Mouse (Mus musculus): Measurements from ENCODE around the gene Fgd3. TPM values are rescaled to one million over a fixed set of nuclear protein-coding genes. Genes with fewer than 3 reads are reported as not detected.

Gene Fgd3
- polyA plus RNA-seq, 1 experiment = 0.02 TPM

- Histone ChIP-seq H3K27me3 (ENCODE audit: control insufficient read depth) (no peaks in the 10 kb centered on the region), H3K36me3 (ENCODE audit: control insufficient read depth) (no peaks in the 10 kb centered on the region)
Observed at GRCm38 (mm10) chr13:49234711-49235110, 85.4 kb downstream of the Fgd3 start.

GRCm38 (mm10) chr13:49233792-49234572, 86.1 kb downstream of the Fgd3 start:
- no peaks in the 10 kb centered on the region for H3K9me3 ChIP-seq (ENCODE audit: control insufficient read depth, low read length)
- no peak overlapping the region for H3K4me3 ChIP-seq (replicated peaks)
- H3K36me3 ChIP-seq (ENCODE audit: control insufficient read depth) = no peaks in the 10 kb centered on the region
- no peaks in the 10 kb centered on the region for H3K27me3 ChIP-seq (ENCODE audit: control insufficient read depth)
- H3K4me1 ChIP-seq (ENCODE audit: control insufficient read depth) = no peaks in the 10 kb centered on the region
- TF ChIP-seq GATA1 (IDR thresholded peaks at IDR 0.05; ENCODE audit: low read length) = no peak
- TF ChIP-seq TAL1 (IDR thresholded peaks at IDR 0.05; ENCODE audit: low read length) = no peak

More at GRCm38 (mm10) chr13:49234711-49235110, 85.4 kb downstream of the Fgd3 start:
- H3K9me3 ChIP-seq (ENCODE audit: control insufficient read depth, low read length) = no peaks in the 10 kb centered on the region
- H3K4me1 ChIP-seq (ENCODE audit: control insufficient read depth) = no peaks in the 10 kb centered on the region
- no peak overlapping the region for H3K4me3 ChIP-seq (replicated peaks)
- no peak for TF ChIP-seq GATA1 (IDR thresholded peaks at IDR 0.05; ENCODE audit: low read length)
- no peak for TF ChIP-seq TAL1 (IDR thresholded peaks at IDR 0.05; ENCODE audit: low read length)

- H3K4me1 ChIP-seq (ENCODE audit: control insufficient read depth) = no peaks in the 10 kb centered on the region
- H3K9me3 ChIP-seq (ENCODE audit: control insufficient read depth, low read length) = no peaks in the 10 kb centered on the region
- TF ChIP-seq GATA1 (IDR thresholded peaks at IDR 0.05; ENCODE audit: low read length) (no peak), TAL1 (IDR thresholded peaks at IDR 0.05; ENCODE audit: low read length) (no peak)
- H3K27me3 ChIP-seq (ENCODE audit: control insufficient read depth) = peaks cover 4% of the 10 kb centered on the region; the same call in 1 of the 2 replicates
- no peak overlapping the region for H3K4me3 ChIP-seq (replicated peaks)
- no peaks in the 10 kb centered on the region for H3K36me3 ChIP-seq (ENCODE audit: control insufficient read depth)
Observed at GRCm38 (mm10) chr13:49225633-49226032, 94.5 kb downstream of the Fgd3 start.

GRCm38 (mm10) chr13:49225159-49225558, 95.0 kb downstream of the Fgd3 start:
- no peak overlapping the region for H3K4me3 ChIP-seq (replicated peaks)
- TF ChIP-seq GATA1 (IDR thresholded peaks at IDR 0.05; ENCODE audit: low read length) (no peak), TAL1 (IDR thresholded peaks at IDR 0.05; ENCODE audit: low read length) (no peak)
- no peaks in the 10 kb centered on the region for H3K36me3 ChIP-seq (ENCODE audit: control insufficient read depth)
- H3K4me1 ChIP-seq (ENCODE audit: control insufficient read depth) = no peaks in the 10 kb centered on the region
- H3K27me3 ChIP-seq (ENCODE audit: control insufficient read depth) = peaks cover 4% of the 10 kb centered on the region; the same call in 1 of the 2 replicates
- no peaks in the 10 kb centered on the region for H3K9me3 ChIP-seq (ENCODE audit: control insufficient read depth, low read length)

GRCm38 (mm10) chr13:49224729-49225128, 95.4 kb downstream of the Fgd3 start:
- TF ChIP-seq GATA1 (IDR thresholded peaks at IDR 0.05; ENCODE audit: low read length) (no peak), TAL1 (IDR thresholded peaks at IDR 0.05; ENCODE audit: low read length) (no peak)
- H3K4me1 ChIP-seq (ENCODE audit: control insufficient read depth) = no peaks in the 10 kb centered on the region
- H3K4me3 ChIP-seq (replicated peaks) = no peak overlapping the region
- H3K9me3 ChIP-seq (ENCODE audit: control insufficient read depth, low read length) = no peaks in the 10 kb centered on the region
- no peaks in the 10 kb centered on the region for H3K36me3 ChIP-seq (ENCODE audit: control insufficient read depth)
- peaks cover 4% of the 10 kb centered on the region; the same call in 1 of the 2 replicates for H3K27me3 ChIP-seq (ENCODE audit: control insufficient read depth)

- H3K4me3 ChIP-seq (replicated peaks) = no peak overlapping the region
- TF ChIP-seq GATA1 (IDR thresholded peaks at IDR 0.05; ENCODE audit: low read length) (no peak), TAL1 (IDR thresholded peaks at IDR 0.05; ENCODE audit: low read length) (no peak)
- H3K27me3 ChIP-seq (ENCODE audit: control insufficient read depth) = peaks cover 4% of the 10 kb centered on the region; the same call in 1 of the 2 replicates
- H3K36me3 ChIP-seq (ENCODE audit: control insufficient read depth) = no peaks in the 10 kb centered on the region
- no peaks in the 10 kb centered on the region for H3K4me1 ChIP-seq (ENCODE audit: control insufficient read depth)
- H3K9me3 ChIP-seq (ENCODE audit: control insufficient read depth, low read length) = no peaks in the 10 kb centered on the region
Observed at GRCm38 (mm10) chr13:49224314-49224713, 95.8 kb downstream of the Fgd3 start.

- no peaks in the 10 kb centered on the region for H3K9me3 ChIP-seq (ENCODE audit: control insufficient read depth, low read length)
- peaks cover 12% of the 10 kb centered on the region for H3K4me1 ChIP-seq (ENCODE audit: control insufficient read depth)
- H3K4me3 ChIP-seq (replicated peaks) = no peak overlapping the region
- H3K27me3 ChIP-seq (ENCODE audit: control insufficient read depth) = peaks cover 9% of the 10 kb centered on the region
- TF ChIP-seq TAL1 (IDR thresholded peaks at IDR 0.05; ENCODE audit: low read length) (no peak), GATA1 (IDR thresholded peaks at IDR 0.05; ENCODE audit: low read length) (no peak)
- no peaks in the 10 kb centered on the region for H3K36me3 ChIP-seq (ENCODE audit: control insufficient read depth)
Observed at GRCm38 (mm10) chr13:49220912-49221311, 99.2 kb downstream of the Fgd3 start.

- H3K36me3 ChIP-seq (ENCODE audit: control insufficient read depth) = no peaks in the 10 kb centered on the region
Observed at GRCm38 (mm10) chr13:49219367-49219766, 100.7 kb downstream of the Fgd3 start.

GRCm38 (mm10) chr13:49218651-49219050, 101.5 kb downstream of the Fgd3 start:
- Histone ChIP-seq H3K4me1 (ENCODE audit: control insufficient read depth) (peaks cover 20% of the 10 kb centered on the region), H3K27me3 (ENCODE audit: control insufficient read depth) (peaks cover 23% of the 10 kb centered on the region)
- no peak for TF ChIP-seq TAL1 (IDR thresholded peaks at IDR 0.05; ENCODE audit: low read length)
- TF ChIP-seq GATA1 (IDR thresholded peaks at IDR 0.05; ENCODE audit: low read length) = no peak

More at GRCm38 (mm10) chr13:49219367-49219766, 100.7 kb downstream of the Fgd3 start:
- Histone ChIP-seq H3K27me3 (ENCODE audit: control insufficient read depth) (peaks cover 21% of the 10 kb centered on the region), H3K4me1 (ENCODE audit: control insufficient read depth) (peaks cover 20% of the 10 kb centered on the region), H3K4me3 (replicated peaks) (no peak overlapping the region), H3K9me3 (ENCODE audit: control insufficient read depth, low read length) (no peaks in the 10 kb centered on the region)
- TF ChIP-seq TAL1 (IDR thresholded peaks at IDR 0.05; ENCODE audit: low read length) (no peak), GATA1 (IDR thresholded peaks at IDR 0.05; ENCODE audit: low read length) (no peak)

More at GRCm38 (mm10) chr13:49218651-49219050, 101.5 kb downstream of the Fgd3 start:
- Histone ChIP-seq H3K36me3 (ENCODE audit: control insufficient read depth) (no peaks in the 10 kb centered on the region), H3K4me3 (replicated peaks) (no peak overlapping the region), H3K9me3 (ENCODE audit: control insufficient read depth, low read length) (no peaks in the 10 kb centered on the region)

All from erythroblast, embryonic 14.5 days (primary cell).